Mouse (Mus musculus) testis, adult 2 months (tissue): ENCODE measurements at regions not wholly inside any gene's neighbourhood (a gene's known extent, or its start where the extent isn't known, plus 50 kb on each side); places are given as distances from the start of the nearest gene placed in this dataset.

Experiments used
- CTCF ChIP-seq: fragments of 200-500 bp; IDR thresholded peaks from 2 replicates; pipeline ENCODE4 v1.5.1; 2012; ENCODE audit warnings: low read depth, mild to moderate bottlenecking, inconsistent platforms, low read length, moderate library complexity; ENCODE audit not compliant: control insufficient read depth, insufficient read depth, insufficient replicate concordance
- POLR2A ChIP-seq: fragments of 200-500 bp; IDR thresholded peaks from 2 replicates; pipeline ENCODE4 v1.6.1; 2012; ENCODE audit warnings: low read depth, mild to moderate bottlenecking, inconsistent platforms, low read length, moderate library complexity; ENCODE audit not compliant: control insufficient read depth

GRCm38 (mm10) chr1:7586409-7586808, 2778.7 kb downstream of the Gm37988 start:
- TF ChIP-seq CTCF, result no peak
- no peak for TF ChIP-seq POLR2A
